Mouse (Mus musculus) 3134 (cell line): ENCODE measurements around the gene Gm27021.

Experiments
- DNase-seq: peaks from one replicate; pipeline ENCODE4 v3.0.0-alpha.2; 2011; ENCODE audit warnings: low spot score; ENCODE audit not compliant: insufficient read length; ENCODE audit errors: extremely low read depth

The Gm27021 gene

DNA sequence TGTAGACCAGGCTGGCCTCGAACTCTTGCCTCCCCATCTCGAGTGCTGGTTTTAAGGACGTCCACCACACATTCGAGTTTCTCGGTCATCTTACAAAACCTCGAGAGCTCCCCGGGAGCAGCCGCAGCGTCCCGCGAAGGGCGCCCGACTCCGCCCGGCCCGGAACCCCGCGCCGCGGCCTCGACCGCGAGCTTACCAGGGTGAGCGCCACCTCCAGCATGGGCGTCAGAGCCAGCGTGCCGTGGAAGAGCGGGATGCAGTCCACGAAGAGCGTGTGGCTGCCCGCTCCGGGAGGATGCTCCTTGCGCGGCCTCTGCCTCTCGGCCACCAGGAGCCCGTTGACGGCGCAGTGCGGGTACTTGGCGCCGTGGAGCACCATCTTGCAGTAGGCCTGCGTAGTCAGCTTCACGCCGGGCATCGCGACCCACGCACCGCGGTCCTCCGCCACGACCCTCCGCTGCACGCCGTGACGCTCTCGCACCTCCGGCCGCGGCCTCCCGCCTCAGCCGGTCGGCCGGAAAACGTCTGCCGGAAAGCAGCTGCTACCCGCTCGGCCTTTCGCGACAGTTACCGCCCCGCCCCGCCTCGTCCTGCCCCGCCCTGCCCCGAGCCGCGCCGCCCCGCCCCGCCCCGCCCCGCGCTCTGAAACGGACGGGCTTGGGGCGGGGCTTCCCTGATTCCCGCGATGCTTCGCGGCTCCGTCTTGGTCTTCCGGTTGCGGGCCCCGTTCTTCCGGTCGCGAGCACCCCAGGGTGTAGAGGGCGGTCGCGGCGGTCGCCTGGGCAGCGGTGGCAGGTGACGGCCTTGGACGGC, at the start of gene Gm27021, which contains the start of gene Cox4i1:
Gm27021 (minus strand) TSS at position 519 of the 813 bp plus-strand sequence.
Cox4i1 (plus strand) TSS at position 662 of the 813 bp plus-strand sequence.
- peak; percentile 92 for DNase-seq

DNA sequence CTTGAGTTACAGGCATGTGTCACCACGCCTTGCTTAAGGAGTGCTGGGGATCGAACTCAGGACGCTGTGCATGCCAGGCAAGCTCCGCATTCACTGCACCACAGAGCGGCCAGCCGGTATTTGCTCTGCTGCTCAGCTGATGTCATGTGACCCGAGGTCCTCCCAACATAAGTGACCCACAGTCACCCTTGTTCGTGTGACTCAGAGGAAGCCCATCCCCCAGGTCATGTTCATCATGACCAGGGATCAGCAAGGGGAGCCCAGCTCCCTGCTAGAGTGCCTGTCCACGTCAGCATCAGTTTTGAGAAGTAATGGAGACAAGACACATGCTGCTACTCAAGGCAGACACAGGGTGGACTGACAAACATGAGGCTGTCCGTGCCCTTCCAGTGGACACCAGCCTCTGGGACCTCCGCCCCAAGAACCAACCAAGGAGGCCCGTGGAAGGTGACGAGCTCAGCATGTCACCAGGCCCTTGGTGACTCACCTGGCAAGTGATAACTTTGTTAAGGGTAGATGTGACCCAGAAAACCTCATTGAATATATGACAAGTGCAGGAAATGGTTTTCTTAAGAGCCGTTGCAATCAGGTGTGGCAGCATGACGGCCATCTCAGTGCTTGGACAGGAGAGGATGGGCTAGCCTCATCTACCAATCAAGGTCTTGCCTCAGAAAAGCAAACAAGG, 48.3 kb upstream of the Gm27021 start:
- peak; percentile 19 for DNase-seq

DNA sequence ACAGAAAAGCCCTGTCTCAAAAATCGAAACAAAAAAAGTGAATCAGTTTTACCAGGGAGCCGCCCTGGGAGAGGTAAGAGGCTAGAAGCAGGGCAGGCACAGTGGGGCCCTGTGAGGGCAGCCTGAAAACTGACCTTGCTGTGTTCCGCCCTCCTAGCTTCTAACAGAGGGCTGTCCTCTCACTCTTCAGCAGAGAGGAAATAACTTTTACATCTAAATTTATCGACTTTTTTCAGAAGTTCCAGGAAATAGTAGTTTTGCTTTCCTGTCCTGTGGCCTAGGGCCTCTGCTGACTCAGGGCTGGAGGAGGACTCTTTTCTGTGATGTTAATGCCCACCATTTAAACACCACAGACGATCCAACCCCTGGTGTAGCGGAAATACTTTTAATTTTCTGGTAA, 47.3 kb upstream of the Gm27021 start:
- DNase-seq: no peak

DNA sequence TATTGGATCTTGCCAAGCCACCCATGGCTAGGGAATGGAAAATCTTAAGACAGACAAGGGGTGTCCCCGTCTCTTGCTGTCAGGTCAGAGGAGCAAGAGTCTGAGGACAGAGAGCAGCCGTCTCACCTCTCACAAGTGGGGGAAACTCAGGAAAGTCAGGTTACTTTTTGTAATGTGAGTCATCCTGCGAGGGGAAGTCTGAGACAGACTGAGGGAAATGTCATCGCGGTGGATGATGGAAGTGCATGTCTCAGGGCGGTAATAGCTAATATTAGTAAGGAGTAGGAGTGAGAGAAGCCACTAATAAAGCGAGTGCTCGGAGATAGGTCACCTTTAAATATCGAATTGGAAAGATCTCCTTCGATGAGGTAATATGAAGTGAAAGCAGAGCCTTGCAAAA, 41.3 kb upstream of the Gm27021 start:
- DNase-seq: no peak

DNA sequence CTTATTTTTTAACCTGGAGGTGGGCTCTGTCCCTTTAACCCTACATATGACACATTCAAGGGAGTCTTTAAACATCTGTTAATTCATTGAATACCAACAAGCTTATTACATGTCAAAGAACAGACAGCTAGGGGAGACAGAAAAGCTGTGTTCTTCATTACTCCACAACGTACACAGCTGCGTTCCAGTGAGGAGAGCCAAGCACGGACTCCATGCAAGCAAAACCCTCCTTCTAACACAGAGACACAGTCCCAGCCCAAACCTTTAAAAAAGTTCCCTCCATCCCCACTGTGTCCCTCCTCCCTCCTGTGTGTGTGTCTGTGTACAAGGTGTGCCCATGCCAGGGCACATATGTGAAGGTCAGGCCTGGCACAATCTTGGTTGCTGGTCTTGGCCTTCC, 38.3 kb upstream of the Gm27021 start:
- no peak for DNase-seq

DNA sequence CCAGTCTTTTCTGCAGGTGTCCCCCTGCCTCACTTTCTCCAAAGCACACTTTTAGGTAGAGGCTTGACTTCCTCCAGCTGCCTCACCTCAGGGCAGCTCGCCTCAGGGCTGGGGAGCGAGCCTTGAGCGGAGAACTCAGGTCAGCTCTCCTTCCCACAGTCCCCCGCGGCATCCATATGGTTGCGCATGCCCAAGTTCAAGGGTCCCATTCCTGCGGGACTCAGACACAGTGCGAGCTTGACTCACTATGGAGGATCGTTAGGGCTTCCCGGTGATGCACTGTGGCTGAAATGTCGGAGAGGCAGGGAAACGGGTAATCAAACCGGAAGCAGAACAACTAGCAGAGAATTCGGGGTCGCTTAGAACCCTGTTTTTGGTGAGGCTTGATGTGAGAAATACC, 37.3 kb upstream of the Gm27021 start:
- DNase-seq: no peak

DNA sequence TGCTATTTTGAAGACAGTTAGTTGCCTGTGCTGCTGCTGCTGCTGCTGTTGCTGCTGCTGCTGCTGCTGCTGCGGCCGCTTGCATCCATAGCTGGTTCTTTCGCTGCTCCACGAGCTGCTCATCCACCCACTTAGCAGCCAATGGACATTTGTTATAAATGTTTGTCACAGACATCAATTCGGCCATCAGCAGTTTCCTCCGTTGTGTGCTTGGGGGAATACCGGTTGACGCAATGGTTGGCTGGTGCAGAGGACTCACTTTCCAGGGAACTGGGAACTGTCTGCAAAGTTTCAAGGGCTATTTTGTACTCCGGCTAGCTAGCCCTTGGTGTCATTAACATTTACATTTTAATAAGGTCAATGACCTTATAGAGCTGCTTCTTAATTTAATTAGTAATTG, 36.3 kb upstream of the Gm27021 start:
- DNase-seq: no peak

DNA sequence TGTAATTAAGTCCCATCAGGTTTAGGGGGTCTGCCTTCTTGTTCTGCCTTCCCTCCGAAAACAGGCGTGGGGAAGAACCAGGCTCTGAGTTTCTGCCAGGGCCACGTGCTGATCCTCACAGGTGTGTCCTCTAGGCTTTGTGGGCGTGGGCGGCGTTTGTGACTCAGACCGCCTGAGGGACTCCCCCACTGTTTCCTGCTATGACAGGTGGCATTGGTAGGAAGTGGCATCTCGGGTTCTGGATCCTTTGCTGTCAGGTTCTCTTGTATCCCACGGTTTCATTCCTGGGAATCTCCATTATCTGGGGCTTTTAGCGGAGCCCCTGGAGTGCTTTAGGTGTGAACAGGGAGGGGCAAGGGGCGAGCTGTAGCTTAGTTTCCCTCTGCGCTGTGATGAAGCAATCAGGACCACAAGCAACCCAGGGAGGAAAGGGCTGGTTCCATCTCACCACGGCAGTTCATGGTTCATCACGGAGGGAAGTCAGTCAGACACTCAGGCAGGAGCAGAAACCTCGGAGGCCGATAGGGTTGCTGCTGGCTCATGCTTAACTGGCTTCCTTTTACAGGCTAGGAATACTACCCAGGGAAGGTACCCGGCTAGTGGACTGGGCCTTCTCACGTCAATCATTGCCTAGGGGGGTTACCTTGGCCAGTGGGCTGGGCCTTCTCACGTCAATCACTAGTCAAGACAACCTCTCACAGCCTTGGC, 34.0 kb upstream of the Gm27021 start:
- DNase-seq: no peak

DNA sequence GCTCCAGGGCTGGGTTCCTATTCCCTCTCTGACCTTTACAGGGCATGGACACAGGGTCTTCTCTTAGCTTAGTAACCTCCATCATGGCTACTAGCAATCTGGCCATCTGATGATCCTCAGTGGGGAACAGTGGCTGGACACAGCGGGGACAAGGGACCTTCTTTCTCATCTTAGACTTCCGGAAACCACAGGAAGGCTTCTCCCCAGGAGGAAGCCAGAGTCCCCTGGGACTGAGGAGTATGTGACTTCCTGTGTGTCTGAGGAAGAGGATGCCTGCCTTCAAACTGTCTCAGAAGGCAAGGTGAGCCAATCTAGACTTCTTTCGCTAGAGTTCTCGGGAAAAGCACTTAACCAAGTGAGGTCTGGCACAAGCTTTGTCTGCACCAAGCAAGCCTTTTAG, 32.2 kb upstream of the Gm27021 start:
- DNase-seq: no peak

DNA sequence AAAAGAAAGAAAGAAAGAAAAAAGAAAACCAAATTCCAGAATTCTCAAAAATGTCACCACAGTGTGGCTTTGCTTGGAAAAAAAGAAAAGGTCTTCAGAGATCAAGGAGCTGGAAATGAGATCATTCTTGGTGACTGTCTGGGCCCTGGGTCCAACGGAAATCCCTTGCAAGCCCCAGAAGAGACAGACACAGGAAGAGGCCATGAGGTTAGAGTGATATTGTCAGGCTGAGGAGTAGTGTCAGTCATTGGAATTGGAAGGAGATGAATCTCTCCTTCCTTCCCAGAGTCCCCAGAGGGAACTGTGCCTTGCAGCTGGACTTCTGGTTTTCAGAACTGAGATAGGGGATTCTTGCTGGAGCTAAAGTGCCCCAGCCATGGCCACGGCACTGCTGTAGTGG, 31.7 kb upstream of the Gm27021 start:
- DNase-seq: no peak

DNA sequence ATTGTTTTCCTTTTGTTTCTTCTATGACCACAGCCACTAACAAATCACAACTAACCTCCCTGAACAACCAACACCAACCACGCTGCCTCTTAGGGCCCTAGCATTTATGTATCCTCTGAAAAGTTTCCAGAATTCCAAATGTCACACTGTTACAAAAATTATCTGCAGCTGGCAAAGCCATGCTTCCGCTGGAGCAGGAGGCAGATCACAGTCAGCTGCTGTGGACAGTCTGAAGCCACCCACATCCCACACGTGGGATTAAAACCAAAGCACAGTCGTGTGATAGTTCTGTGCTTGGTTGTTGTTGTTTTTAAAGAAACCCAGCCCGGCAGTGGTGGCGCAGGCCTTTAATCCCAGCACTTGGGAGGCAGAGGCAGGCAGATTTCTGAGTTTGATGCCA, 31.2 kb upstream of the Gm27021 start:
- no peak for DNase-seq

DNA sequence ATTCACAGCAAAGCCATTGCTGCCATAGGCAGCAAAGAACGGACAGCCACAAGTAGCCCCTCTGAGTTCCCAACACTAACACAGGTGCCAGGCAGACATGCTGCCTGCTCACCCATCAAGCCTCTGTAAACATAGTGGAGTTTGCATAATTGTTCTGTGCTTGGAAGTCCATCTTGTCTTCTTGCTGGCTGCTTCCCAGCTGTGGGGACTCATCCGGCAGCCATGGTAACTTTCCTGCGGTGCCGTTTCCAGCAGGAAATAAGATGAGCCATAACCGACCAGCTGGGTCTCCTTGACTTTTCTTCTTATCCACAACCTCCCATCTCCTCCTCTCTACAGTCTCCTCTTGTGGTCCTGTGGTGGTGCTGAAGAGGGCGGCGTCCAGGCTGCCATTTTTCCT, 30.5 kb upstream of the Gm27021 start:
- DNase-seq: no peak

DNA sequence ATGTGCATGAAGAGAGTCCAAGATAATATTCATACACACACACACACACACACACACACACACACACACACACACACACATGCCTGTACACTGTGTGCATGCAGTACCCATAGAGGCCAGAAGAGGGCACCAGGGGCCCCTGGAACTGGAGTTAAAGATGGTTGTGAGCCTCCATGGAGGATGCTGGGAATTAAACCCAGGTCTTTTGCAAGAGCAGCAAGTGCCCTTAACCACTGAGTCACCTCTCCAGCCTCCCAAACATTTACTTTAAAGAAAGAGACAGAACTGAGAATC, 30.0 kb upstream of the Gm27021 start:
- no peak for DNase-seq

DNA sequence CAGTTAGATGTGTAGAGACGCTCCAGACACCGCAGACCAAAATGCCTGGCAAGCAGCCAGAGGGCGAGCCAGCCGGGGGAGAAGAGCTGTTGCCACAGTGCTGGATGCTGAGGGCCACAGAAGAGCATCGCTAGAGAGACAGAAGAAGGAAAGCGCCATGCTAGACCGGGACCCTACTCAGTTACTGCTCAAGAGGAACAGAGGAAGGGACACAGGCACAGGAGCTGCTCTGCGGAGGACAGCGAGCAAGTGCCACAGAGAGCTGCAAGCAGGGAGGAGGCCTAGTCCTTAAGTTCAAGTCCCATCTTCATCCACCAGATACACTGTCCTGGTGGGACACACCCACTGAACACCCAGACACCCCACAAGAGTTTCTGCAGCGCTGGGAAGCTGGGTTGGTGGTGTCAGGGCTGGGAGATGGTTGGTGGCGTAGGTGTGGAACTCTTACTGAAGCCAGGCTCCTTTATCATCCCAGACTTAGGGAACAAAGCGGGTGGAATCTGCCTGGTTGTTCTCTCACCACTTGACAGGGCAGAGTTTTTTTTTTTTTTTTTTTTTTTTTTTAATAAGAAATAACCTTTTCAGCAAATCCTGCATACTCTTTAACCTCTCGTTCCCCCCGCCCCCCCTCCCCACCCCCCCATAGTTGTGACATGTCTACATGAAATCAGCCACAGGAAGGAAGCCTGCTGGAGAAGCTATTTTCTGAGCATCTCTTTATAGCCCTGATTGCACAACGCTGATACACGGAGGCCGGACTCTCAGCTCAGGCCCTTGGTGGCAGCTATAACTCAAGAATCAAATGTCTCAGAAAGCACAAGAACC, 29.5 kb upstream of the Gm27021 start:
- no peak for DNase-seq

DNA sequence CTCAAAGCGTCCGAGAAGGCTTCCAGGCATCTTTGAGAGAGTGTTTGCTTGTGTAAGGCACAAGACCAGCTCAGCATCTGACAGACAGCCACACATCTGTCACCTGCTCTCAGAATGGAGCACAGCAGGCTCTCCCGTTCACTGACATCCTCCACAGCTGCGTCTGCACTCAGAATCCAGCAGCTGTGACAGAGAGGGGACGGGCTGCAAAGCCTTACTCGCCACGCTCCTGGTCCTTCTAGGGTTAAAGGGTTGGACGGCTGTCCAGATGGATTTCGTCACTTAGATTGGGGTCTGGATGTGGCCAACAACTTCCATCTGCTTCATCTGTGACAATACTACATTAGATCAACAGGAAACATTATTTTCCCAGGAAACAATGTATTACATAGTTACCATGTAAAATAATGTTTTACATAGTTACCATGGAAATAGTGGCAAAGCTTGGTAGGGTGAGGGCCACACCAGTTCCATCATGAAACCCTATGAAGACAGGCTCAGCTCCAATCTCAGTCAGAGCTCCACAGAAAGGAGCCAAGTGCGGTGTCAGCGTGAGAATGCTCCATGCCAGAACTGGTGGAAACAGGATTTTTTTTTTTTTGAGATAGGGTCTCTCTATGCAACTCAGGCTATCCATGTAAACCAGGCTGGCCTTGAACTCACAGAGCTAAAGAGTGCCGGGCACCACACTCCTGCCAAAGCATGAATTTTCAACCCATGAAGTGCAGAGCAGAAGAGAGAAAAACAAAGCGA, 28.7 kb upstream of the Gm27021 start:
- no peak for DNase-seq

DNA sequence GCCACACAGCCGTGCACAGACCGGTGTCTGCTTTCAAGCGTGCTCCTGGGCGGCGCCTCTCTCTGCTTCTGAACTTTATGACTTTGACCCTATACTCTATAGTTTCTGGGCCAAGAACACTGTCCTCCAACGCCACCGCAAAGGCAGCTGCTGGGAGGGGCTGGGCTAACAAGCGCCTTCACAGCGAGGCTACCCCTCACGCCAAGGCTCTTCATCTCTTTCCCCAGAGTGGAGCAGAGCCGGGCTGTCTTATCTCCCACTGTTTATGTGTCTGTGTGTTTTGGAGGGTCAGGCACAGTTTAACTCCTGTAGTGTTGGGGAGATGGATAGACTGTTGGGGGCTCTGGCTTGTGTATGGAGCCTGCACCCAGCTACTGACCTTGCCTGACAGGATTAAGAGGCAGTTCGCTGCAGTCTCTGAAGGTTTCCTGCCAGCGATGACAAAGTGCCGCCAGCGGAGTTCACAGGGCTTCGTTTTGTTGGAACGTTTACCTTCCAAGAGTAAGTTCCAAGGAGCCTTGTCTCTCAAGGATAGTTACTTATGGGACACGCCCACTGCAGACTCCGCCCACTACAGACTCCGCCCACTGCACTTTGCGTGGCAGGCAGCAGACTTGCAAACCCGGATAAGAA, 26.1 kb upstream of the Gm27021 start:
- no peak for DNase-seq

DNA sequence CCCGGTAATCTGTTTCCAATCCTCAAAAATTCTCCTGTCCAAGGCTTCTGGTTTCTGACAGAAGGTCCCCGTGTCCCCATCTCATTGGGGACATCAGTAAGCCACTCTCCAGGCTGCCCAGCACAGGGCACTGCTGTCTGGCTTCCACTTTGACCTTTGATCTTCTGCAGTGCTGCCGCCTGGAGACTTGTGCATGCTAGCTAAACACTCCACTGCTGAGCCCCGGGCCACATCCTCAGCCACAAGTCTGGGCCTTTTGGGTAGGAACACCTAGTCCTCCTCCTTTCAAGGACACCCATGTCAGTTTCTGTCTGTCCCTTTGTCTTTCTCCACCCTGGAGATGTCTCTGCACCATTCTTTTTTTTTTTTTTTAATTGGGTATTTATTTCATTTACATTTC, 25.1 kb upstream of the Gm27021 start:
- DNase-seq: no peak

DNA sequence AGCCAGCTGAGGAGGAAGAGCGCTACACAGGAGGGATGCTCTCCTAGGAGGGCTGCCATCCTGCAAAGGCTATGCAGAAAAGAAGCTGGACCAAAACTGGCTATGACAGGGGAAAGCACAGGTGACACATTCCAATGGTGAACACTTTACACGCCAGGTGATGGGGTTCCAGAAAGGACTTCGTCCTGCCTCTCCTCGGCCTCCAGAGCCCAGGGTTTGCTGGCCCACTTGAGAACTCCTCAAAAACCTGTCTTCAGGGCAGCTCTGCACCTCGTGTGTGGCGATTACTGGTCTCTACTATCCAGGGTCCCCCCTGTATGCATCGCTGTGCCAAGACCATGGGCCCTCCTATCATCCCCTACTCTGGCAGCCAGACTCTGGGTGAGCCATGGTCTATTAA, 20.6 kb upstream of the Gm27021 start:
- no peak for DNase-seq

DNA sequence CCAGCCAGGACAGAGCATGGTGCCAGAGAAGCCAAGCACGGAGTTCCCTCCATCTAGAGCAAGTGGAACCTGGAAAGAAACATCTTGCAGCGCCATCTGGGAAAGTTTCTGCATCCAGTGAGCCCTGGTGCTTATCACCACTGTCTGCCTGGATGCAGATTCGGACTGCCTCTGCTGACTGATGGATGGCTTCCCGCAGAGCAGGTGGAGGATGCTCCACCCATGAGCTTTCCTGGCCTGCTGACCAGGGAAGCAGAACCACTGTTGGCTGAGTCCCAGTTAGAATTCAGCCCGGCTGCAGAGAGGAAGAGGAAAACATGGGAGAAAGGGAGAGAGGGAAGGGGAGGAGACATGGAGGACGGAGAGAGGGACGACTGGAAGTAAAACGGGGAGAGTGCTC, 19.9 kb upstream of the Gm27021 start:
- no peak for DNase-seq

DNA sequence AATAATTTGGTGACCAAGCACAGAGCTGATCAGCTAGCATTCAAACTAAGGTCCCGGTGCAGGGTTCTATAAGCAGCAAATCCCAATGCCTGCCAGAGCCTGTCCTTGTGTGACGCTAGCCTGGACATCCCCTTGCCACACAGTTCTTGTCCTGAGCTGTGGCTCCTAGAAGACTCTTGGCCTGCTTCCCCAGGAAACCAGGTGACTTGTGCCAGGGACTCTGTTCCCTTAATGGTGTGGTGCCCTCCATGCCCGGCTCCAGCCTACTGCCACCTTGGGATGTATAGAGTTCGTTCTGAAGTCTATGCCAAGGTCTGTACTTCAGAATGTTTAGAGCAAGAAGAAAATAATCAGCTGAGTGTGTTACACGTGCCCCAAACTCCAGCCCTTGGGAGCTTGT, 18.7 kb upstream of the Gm27021 start:
- DNase-seq: no peak
